Mouse (Mus musculus): ENCODE measurements around the gene Smu1.

Gene Smu1

GRCm38 (mm10) chr4:40757780-40758420, at the start of gene Smu1:
Smu1 (minus strand) TSS chr4:40757923.
- DNase-seq (ENCODE audit: low read depth, low spot score): peak; percentile 92

GRCm38 (mm10) chr4:40807382-40807781, 49.7 kb upstream of the Smu1 start:
- DNase-seq (ENCODE audit: low read depth, low spot score): peak; percentile 58

- peak; percentile 74 for DNase-seq (ENCODE audit: low read depth, low spot score)
These were observed 47.7 kb upstream of the Smu1 start for GRCm38 (mm10) chr4:40805401-40805800.

- no peak for DNase-seq (ENCODE audit: low read depth, low spot score)
These were observed 45.1 kb upstream of the Smu1 start for GRCm38 (mm10) chr4:40802787-40803186.

GRCm38 (mm10) chr4:40801908-40802307, 44.2 kb upstream of the Smu1 start:
- DNase-seq (ENCODE audit: low read depth, low spot score): no peak

DNA sequence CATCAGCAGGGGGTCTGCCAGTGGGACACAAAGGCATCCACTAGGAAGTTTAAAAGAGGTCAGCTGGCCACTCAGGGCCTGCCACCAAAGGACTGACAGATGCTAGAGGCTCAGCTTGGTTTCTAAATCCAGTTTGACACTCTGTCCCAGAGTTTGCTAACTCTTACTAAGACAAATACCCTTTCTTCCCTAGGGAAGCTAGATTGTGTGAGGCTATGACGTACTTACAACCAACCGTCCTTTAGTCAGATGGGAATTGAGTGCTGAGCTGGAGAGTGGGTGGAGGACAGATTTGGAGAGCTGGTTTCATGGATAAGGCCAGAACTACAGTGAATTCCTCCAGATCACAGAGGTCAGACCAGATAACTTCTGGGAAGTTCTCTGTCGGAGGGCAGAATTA, 43.1 kb upstream of the Smu1 start:
- peak; percentile 47 for DNase-seq (ENCODE audit: low read depth, low spot score)

DNA sequence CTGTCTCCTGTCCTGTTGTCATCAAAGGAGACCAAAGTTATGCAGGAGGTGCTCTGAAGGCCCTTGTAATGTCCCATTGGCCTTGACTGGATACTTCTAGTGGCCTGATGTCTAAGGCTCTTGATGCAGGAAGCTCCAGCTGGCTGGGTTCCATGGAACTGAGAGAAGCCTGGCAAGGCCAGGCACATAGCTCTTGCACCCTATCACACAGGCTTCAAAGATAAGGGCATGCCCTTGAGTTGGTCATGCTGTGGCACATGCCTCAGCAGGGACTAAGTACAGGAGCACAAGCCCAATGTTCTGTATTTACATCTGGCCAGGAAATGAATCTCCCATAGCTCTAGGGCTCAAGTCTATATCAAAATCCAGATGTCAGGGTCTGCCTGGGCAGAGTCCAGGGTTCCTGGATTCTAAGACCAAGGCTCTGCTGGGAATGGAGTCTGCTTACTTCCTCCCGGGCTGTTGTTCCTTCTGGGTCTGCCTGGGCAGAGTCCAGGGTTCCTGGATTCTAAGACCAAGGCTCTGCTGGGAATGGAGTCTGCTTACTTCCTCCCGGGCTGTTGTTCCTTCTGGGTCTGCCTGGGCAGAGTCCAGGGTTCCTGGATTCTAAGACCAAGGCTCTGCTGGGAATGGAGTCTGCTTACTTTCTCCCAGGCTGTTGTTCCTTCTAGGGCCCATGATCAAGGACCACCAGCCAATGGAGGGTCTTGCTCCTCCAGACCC, 41.3 kb upstream of the Smu1 start:
- peak; percentile 34 for DNase-seq (ENCODE audit: low read depth, low spot score)

- no peak for DNase-seq (ENCODE audit: low read depth, low spot score)
These were observed 38.0 kb upstream of the Smu1 start for GRCm38 (mm10) chr4:40795761-40796160.

- DNase-seq (ENCODE audit: low read depth, low spot score): no peak
These were observed 36.6 kb upstream of the Smu1 start for GRCm38 (mm10) chr4:40794320-40794719.

GRCm38 (mm10) chr4:40791176-40791575, 33.5 kb upstream of the Smu1 start:
- DNase-seq (ENCODE audit: low read depth, low spot score): no peak

DNA sequence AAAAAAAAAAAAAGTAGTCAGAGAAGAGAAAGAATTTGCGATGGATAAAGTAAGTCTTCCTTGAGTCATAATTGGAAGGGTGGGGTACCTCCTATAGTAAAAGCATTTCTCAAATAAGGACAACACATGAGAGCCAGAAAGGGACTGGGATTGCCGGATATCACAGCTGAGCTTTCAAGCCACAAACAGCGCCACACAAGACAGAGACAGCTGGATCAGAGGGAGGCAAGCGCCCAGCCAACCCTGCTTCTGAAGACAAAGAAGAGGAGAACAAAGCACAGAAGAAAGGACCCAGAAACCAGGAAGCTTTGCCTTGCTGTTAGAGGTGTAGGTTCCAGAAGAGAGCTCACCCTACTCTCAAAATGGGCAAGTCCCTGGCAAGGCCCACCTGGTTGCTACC, 28.9 kb upstream of the Smu1 start:
- no peak for DNase-seq (ENCODE audit: low read depth, low spot score)

DNA sequence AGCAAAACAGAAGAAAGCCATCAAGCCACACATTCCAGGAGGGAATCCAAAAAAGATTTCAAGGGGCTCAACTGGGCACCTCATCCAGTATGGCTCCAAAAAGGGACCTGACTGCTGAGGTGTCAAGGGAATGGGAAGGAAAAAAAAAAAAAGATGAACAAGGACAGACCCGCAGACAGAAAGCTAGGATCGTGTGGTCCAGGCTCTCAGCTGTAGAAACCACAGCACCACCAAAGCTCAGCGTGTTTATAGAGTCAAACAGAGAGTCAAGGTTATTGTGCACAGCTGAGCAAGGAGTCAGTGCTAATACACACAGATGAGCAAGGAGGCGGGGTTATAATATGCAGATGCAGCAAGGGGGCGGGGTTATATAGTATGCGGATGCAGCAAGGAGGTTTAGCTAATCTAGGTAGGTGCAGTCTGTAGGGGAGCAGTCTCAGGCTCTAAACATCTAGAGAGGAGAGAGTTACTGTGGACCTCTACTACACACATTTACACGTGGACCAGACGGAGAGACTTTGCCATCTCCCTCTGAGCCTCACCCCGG, 28.0 kb upstream of the Smu1 start:
- DNase-seq (ENCODE audit: low read depth, low spot score): no peak

GRCm38 (mm10) chr4:40784556-40785169, 26.9 kb upstream of the Smu1 start:
- DNase-seq (ENCODE audit: low read depth, low spot score): peak; percentile 61

DNA sequence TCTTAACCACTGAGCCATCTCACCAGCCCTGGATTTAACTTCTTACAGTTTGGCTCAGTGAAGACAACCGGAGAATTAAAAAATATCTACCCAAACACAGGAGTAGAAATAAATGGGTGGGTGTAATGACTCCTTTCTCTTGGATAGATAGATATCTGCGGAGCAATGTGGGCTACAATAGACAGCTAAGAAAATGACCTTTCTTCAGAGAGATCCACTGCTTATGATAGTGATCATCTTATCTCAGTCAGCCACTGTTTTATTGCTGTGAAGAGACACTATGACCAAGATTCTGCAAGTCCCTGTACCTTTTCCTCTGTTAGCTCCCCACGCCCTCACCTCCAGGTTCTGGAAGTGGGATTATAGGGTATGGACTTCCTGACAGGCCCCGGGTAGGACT, 25.3 kb upstream of the Smu1 start:
- no peak for DNase-seq (ENCODE audit: low read depth, low spot score)

DNA sequence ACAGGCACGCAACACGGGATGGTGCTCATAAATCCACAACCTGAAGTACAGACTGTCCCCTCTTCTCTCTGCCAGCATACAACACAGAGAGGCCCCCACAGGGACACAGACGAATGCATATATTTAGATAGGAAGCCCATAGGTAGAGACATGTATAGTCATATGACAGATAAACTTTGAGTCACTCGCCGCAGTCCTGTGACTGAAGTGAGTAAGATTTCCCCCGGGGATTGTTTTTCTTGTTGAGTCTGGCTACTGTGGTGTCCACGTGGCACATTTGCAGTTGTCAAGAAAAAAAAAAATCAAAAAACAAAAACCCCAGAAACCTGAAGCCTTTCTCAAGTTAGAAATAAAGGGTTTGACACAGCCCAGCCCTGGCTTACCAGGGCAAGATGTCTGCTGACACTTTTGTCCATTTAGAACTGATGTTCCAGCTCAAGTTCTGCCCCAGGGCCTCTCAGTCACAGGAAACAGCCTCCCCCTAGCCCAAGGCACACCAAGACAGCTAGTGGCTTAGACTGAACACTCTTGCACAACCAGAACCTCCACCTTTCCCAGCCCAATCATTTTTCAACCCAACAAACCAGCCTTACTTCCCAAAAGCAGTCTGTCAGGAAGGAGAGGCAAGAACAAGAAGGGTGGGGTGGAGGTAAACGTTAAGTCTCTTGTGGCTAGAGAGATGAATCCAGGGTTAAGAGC, 24.2 kb upstream of the Smu1 start:
- DNase-seq (ENCODE audit: low read depth, low spot score): no peak

GRCm38 (mm10) chr4:40781143-40781542, 23.4 kb upstream of the Smu1 start:
- DNase-seq (ENCODE audit: low read depth, low spot score): no peak

DNA sequence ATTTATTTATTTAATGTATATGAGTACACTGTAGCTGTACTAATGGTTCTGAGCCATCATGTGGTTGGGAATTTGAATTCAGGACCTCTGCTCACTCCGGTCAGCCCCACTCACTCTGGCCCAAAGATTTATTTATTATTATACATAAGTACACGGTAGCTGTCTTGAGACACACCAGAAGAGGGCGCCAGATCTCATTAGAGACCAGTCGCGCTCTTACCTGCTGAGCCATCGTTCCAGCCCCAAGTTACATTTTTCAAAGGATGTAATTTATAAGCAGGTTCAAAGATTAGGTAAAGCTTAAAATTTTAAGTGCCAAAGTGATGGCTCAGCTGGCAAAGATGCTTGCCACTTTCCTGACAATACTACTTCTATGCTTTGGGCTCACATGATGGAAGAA, 20.9 kb upstream of the Smu1 start:
- no peak for DNase-seq (ENCODE audit: low read depth, low spot score)

DNA sequence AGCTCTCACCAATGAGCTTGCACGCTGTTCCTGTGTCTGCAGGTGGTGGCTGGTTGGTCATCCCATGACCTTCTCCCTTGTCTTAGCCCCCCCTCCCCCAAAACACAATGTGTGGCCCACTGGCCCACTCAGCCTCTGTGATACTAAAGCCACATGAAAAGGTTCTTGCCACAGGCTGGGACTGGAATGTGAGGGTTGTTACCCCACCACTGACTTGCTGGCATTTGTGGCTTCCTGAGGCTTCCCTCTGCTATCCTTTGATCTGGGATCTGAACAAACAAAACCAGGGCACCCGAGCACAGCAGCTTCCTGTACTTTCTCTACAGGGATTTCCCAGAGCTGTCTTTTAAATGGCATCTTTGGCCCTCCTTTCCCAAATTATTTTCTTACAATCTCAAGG, 19.4 kb upstream of the Smu1 start:
- DNase-seq (ENCODE audit: low read depth, low spot score): no peak

- DNase-seq (ENCODE audit: low read depth, low spot score): no peak
These were observed 18.7 kb upstream of the Smu1 start for GRCm38 (mm10) chr4:40776416-40776815.

DNA sequence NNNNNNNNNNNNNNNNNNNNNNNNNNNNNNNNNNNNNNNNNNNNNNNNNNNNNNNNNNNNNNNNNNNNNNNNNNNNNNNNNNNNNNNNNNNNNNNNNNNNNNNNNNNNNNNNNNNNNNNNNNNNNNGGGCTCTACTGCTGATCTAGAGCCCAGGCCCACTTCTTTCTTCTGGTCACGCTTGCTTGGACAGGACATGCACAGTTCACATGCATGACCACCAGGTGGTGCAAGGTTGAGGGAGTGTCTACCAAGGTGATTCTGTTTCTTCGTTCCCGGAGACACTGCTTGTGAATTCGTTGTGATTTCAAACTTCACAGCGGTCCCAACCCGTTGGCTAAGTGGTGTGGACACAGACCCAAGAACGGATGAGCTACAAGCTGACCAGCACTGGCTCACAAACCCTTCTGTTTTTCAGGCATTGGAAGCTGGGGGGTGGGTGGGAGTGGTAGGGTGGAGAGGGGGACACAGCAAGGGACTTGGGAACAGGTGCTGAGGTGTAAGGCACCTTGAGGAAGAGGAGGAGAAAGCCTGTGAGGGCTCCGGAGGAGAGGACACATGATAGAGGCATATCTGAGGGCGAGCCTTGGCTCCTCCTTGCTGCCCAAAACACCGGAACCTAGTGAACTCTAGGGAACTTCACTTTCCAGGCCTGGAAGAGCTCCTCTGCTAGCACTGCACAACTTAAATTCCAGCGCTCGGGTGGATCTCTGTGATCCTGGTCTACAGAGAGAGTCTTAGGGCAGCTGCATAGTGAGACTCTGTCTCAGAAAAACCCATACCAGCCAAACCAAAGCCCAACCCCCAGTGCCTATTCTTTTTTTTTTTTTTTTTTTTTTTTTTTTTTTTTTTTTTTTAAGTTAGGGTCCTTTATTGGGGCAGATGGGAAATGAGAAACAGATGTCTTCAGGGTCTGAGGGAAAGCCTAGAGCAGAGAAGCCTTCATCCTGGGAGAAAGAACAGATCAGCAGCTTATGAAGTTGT, 16.8 kb upstream of the Smu1 start:
- peak; percentile 74 for DNase-seq (ENCODE audit: low read depth, low spot score)

DNA sequence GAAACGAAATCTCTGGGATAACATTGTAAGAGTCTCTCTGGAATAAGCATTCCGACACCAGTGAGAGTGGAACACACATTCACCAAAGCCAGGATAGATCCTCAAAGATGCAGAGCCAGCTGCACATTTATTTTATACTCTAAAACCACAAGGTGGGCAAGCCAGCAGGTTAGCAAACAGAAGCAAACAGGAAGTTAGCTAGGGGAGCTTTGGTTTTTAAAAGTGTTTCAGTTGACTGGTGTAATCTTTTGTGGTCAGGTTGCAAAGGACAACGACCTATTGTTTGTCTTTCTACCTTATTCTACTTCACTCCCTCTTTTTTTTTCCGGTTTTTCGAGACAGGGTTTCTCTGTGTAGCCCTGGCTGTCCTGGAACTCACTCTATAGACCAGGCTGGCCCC, 2.2 kb upstream of the Smu1 start:
- DNase-seq (ENCODE audit: low read depth, low spot score): no peak

Measured in skeletal muscle tissue, adult 2 months (tissue).